Mouse (Mus musculus) kidney, adult 18-20 months (tissue): ENCODE measurements around the gene Gm10260.

Experiments
- DNase-seq: peaks from one replicate; pipeline ENCODE4 v3.0.0; 2021

The Gm10260 gene

DNA sequence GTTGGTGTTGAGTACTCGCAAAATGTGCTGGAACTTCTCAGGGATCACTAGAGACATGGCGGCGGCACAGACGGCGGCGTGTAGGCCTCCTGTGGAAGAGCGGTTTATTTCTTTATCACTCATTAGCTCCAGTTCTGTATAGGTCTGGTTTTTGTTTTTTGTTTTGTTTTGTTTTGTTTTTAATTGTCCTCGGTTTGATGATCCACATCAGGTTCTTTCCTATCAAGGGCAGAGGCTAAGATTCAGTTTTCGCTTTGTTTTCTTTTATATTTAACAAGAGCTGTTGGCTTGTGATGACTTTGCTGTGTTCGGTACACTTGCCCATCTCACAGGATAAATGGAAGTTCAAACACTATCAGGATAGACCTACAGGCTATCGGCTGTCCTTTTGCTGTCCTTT lies at the start of gene Gm10260:
TSS of gene Gm10260 (minus strand) at position 101 of the 400 bp plus-strand sequence.
- no peak for DNase-seq

GRCm38 (mm10) chr13:97809828-97810227 lies 49.4 kb upstream of the Gm10260 start:
- DNase-seq, result no peak

- no peak for DNase-seq
Measured at GRCm38 (mm10) chr13:97805907-97806306, 45.5 kb upstream of the Gm10260 start.

- DNase-seq, result no peak
Measured at GRCm38 (mm10) chr13:97802386-97802785, 42.0 kb upstream of the Gm10260 start.

GRCm38 (mm10) chr13:97797462-97797861 lies 37.0 kb upstream of the Gm10260 start:
- no peak for DNase-seq

DNA sequence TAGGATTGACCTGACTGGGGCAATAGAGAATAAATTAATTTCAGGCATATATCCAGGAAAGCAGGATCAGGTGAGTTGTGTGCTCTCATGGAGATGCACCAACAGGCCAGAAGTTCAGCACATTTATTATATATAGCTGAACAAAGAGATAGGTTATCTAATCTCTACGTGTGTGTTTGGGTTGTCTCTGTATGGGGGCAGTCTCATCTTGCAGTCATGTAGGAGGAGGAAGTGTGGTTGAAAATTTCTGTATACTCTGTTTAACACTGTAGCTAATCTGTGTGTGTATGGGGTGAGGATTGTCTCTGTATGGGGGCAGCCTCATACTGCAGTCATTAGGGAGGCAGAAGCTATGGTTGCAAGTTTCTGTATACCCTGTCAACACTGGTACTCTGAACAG lies 34.3 kb upstream of the Gm10260 start:
- DNase-seq, result no peak

- no peak for DNase-seq
Measured at GRCm38 (mm10) chr13:97793932-97794331, 33.5 kb upstream of the Gm10260 start.

DNA sequence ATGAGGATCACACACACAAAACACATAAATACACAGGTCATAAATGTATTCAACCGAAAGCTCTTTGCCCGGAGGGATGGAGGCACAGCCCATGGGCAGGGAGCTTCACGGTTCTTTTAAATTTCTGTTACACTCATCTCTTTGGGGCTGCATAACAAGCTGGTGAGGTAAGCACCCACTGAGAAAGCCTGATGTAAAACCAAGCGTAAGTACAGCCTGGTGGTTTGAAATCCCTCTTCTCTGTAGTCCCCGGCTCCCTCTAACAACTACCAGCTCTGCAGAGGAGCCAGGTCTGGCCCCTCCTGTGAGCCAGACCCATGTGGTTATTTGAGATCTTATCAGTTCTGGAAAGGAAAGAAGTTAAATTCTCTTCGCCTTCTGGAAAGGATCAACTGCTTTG lies 31.2 kb upstream of the Gm10260 start:
- no peak for DNase-seq

GRCm38 (mm10) chr13:97789782-97790450 lies 29.5 kb upstream of the Gm10260 start:
- no peak for DNase-seq

DNA sequence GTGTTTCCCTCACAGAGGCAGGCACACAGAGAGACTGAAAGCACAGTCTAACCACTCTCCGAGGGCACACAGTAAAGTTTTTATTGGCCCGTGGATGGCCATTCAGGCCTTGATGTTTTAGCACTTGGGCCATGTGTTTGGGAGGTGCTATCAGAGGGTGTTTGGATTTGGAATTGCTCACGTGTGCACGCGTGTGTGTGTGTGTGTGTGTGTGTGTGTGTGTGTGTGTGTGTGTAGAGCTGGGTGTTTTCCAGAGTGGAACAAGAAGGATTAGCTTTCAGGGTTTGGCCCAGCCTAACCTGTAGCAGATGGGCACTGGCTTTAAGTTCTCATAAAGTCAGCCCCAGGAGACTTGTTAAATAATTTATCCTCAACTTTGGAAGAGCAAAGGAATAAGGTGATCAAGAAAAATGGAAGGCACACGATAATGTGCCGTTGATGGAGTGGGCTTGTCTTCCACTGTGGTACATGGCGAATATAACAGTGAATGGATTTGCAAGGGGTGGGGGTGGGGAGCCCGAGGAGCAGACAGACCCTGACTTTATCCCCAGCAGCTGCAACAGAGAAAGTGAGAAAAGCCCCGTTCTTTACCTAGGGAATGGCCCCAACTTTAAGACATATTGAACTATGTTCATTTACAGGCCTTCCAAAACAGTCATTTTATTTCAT lies 24.9 kb upstream of the Gm10260 start:
- no peak for DNase-seq

- DNase-seq, result no peak
Measured at GRCm38 (mm10) chr13:97783423-97784143, 23.2 kb upstream of the Gm10260 start.

DNA sequence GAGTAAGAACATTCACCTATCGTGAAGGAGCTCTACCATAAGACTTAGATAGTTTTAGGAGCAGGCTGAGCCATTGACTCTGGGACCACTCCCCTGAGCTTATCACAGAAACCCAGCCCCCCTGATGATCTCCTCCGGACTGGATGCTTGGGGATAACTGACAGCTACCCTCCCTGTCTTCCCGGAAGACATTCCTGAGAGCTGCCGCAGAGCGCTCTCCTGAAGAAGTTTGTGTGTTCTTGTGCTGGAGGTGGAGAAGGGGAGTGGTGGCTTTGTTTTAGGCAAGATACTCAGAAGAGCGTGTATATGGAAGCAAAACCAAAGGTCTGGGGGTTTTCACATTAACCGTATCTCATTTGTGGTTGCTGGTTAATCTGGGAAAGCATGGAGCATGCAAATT lies 21.6 kb upstream of the Gm10260 start:
- no peak for DNase-seq

DNA sequence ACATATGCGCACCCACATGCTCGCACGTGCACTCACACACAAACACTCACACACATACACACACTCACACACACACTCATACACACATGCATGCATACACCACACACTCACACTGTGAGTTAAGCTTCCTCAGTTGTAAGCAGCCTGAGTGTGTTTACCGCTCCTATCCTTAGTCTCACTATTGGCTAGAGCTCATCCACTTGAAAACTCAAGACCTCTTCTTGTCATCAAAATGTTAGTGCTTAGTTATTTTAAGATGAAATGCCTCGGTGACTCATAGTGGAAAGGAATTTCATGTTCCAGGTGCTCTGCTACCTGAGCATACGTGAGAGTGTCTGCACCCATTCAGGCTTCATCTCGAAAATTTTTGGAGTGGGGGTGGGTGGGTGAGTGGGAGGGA lies 21.2 kb upstream of the Gm10260 start:
- no peak for DNase-seq

DNA sequence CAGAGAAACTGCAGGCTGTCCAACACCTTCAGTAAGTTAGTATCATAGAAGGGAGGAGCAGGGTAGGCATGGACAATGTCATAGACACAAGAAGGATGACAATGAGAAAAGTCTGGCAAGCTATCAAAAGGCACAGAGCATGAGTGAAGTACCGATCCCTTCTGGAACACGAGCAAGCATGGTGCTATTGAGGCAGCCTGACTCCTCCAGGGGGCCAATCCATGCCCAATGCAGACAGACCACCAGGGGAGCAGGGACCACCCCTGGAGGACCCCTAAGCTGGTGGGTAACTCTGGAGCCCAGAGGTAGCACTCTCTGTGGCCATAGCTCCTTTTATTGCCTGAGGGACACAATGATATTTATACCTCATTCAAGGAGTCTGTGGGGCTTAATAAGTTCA lies 20.1 kb upstream of the Gm10260 start:
- no peak for DNase-seq

DNA sequence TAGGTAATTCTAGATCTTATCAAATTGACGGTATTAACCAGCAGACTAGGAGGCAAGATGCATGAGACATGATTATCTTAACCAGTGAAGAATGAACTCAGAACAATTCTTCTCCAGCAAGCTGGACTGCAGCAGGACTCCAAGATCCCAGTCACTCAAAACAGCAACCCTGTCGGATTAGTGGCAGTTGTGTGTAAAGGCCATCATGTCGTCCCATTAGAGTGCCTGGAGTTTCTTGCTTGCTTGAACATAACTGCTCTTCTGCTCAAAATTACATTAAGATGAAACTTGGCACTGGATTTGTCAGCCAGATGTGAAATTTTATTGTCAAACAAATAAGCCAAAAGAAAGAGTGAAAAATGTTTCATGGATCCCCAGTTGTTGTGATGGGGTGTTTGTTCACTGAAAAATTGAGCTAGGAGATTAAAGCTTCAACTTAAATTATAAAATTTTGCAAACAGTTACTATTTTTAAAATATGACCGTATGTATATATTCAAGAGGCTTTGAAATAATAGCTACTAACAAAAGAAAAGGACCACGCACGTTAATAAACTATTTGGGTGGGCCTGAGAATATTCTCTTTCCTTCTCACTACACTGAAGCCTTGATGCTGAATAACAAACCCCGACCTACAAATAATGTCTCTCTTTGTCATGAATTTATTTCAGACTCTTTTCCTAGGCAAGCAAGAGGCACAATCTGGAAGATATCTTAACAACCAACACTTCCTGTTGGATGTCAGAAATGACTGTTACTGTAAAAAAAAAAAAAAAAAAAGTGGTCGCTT lies 19.4 kb upstream of the Gm10260 start:
- no peak for DNase-seq

DNA sequence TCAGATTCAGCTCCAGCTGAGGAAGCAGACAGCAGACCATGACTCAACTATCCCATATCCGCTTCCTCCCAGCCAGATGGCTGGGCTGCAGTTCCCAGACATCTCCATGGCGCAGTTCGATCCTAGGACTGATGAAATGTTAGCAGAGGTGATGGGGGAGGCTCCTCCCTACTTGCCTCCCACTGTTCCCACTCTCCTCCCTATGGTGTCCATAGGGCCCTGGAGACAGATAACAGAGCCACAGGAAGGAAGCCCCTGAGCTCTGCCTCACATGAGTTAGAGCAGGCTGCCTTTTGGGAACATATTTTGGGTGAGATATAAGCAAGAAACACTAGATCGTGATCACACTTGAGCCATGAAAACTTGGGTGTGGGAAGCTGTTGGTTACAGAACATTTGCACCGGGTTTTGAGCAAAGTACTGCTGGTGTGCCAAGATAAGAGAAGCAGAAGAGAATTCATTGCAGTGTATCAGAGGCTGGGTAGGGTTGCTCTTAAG lies 18.3 kb upstream of the Gm10260 start:
- DNase-seq, result no peak

DNA sequence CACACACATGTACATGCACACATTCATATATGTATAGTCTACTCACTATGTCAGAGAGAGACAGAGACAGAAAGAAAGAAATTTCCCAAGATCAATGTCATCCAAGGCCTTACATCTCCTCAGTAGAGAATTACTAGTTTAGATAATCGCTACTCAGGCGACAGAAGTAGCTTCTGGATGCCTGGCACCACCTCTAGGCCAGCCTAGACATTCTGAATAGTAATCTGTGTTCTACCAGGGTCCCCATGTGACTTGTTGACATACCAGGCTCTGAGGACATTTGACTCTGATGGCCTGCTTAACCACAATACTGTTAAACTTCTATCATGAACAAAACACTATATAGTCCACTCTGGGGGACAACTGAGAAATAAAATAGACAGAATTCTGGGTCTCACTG lies 17.2 kb upstream of the Gm10260 start:
- DNase-seq, result no peak

- DNase-seq, result peak; percentile 59
Measured at GRCm38 (mm10) chr13:97776702-97777101, 16.3 kb upstream of the Gm10260 start.

DNA sequence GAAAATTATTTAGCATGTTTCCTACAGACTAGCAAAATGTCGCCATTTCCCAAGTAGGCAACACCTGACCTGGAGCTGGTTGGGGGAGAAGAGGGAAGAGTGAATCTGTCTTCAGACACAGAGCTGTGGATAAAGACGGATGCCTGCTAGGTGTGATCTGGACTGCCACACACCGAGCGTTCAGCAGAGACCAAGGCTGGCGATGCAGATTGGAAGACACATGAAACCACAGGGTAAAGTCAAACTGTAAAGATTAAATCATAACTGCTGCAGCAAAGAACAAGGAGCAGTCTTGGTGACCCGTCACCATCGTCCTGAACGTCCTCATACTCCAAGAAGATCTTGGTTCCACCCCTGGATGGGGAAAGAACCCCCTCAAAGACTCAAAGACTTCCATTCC lies 15.5 kb upstream of the Gm10260 start:
- no peak for DNase-seq

DNA sequence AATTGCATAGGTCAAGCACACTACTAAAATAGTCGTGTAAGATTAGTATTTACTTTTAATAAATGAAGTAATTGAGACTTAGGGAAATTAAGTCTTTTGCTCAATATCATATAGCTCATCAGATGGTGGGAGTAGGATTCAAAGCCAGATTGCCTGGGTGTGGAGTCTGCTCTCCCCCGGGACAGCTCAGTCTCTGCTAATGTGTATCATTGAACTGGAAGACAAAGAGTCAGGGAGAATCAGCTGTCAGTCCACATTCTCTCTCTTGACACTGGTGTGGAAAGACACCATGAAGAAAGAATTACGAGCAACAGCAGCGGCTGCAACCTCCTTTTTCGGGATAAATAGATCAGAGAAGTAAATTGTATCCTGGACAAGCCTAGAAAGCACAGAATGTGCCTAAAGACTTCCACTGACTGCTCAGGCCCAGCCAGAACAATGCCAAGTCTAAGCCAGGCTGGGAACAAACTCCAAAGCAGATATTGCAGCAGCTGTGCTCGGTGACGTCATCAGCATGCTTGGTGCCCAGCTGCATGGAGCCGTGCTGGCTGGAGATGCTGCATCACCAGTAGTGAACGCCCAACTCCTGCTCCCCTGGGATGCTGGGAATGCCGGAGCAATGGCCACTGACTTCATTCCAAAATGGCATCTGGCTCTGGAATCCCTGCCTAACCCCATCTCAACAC lies 14.5 kb upstream of the Gm10260 start:
- no peak for DNase-seq

- no peak for DNase-seq
Measured at GRCm38 (mm10) chr13:97769205-97769604, 8.8 kb upstream of the Gm10260 start.

DNA sequence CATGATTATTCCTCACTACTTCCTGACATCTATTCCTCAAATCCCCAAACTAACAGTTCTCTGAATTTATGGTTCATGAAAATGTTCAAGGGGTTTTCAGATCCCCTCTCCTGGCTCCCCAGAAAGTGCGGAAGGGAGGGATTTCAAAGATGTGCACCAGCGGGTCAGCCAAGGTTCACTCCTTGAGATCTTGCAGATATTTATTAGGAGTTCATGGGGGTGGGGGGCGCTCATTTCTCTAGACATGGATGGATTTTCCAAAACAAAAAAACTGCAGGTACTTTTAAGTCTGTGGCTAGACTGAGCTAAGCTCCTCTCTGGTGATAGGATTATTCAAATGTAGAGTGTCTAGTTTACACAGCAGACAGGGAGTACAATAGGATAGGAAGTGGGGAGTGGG lies 8.4 kb upstream of the Gm10260 start:
- DNase-seq, result no peak
